8 mouse cellular contexts compared by ENCODE assay signal in genomic region chr8:127500206-127500605, GRCm38 (mm10).
A peak's percentile ranks its signal among the peaks of the same experiment; 100 is the strongest.
DNase-seq lines count a peak whose midpoint lies in the region; ATAC-seq lines count a peak whose summit lies in the region.

No protein-coding gene starts in this region.

- no peak overlapping the region; the same call in 1 of the 2 replicates for H3K27ac ChIP-seq in heart, embryonic 11.5 days (ENCODE audit: low read depth, low read length)
- H3K27ac ChIP-seq in hindbrain, embryonic 13.5 days, result peak overlapping the region; percentile 78
- H3K27ac ChIP-seq in midbrain, embryonic 11.5 days (ENCODE audit: low read depth, low read length), result peak overlapping the region; percentile 37

- no peaks in the 10 kb centered on the region for H3K27me3 ChIP-seq in heart, embryonic 11.5 days (ENCODE audit: control insufficient read depth, insufficient read depth, low read length)
- no peaks in the 10 kb centered on the region for H3K27me3 ChIP-seq in hindbrain, embryonic 13.5 days
- H3K27me3 ChIP-seq in midbrain, embryonic 11.5 days (ENCODE audit: control insufficient read depth, insufficient read depth, low read length), result no peaks in the 10 kb centered on the region

- DNase-seq in heart, adult 11 months, result no peak
- peak; percentile 42 for DNase-seq in ZHBTc4 (ENCODE audit: low read depth, low spot score)
- DNase-seq in midbrain, embryonic 11.5 days (ENCODE audit: low spot score, missing footprints), result peak; percentile 88
- DNase-seq in thymus, postnatal 36 days, result peak; percentile 40 to 51
- DNase-seq in left cerebral cortex, adult 8-10 months (ENCODE audit: low spot score in 2 of 2), result no peak
- no peak for DNase-seq in cerebellum, adult 18-20 months

- ATAC-seq in heart, embryonic 11.5 days (replicated peaks; ENCODE audit: insufficient number of reproducible peaks, low FRiP score, low TSS enrichment), result no peak
- no peak for ATAC-seq in hindbrain, embryonic 13.5 days (ENCODE audit: low FRiP score)
- peak; percentile 77 for ATAC-seq in midbrain, embryonic 11.5 days (ENCODE audit: low FRiP score)

- peaks cover 11% of the 10 kb centered on the region for H3K4me1 ChIP-seq in heart, embryonic 11.5 days (ENCODE audit: control insufficient read depth, insufficient read depth, low read length)
- peaks cover 32% of the 10 kb centered on the region for H3K4me1 ChIP-seq in hindbrain, embryonic 13.5 days (replicated peaks)
- H3K4me1 ChIP-seq in midbrain, embryonic 11.5 days (ENCODE audit: control insufficient read depth, insufficient read depth, low read length), result peaks cover 23% of the 10 kb centered on the region

- H3K4me2 ChIP-seq in heart, embryonic 11.5 days, result peak overlapping the region; percentile 22; the same call in 1 of the 2 replicates
- H3K4me2 ChIP-seq in hindbrain, embryonic 13.5 days, result peak overlapping the region; percentile 19
- H3K4me2 ChIP-seq in midbrain, embryonic 11.5 days, result peak overlapping the region; percentile 5; the same call in 1 of the 2 replicates

- no peak overlapping the region for H3K9ac ChIP-seq in heart, embryonic 11.5 days (ENCODE audit: low read depth, low read length)
- 0 out of 2 replicates have a peak overlapping the region, but pooled peaks have one; percentile 5 for H3K9ac ChIP-seq in hindbrain, embryonic 13.5 days
- H3K9ac ChIP-seq in midbrain, embryonic 11.5 days (ENCODE audit: low read length), result no peak overlapping the region

- 41% methylated on average over 7 of the region's 7 CpGs for WGBS in heart, embryonic 11.5 days (ENCODE audit: insufficient replicate concordance)
- WGBS in hindbrain, embryonic 13.5 days, result 4% methylated on average over 7 of the region's 7 CpGs
- WGBS in midbrain, embryonic 11.5 days, result 11% methylated on average over 7 of the region's 7 CpGs

- no peaks in the 10 kb centered on the region for H3K9me3 ChIP-seq in heart, embryonic 11.5 days (replicated peaks; ENCODE audit: control insufficient read depth, low read length)
- H3K9me3 ChIP-seq in hindbrain, embryonic 13.5 days, result no peaks in the 10 kb centered on the region
- no peaks in the 10 kb centered on the region for H3K9me3 ChIP-seq in midbrain, embryonic 11.5 days (ENCODE audit: control insufficient read depth, low read length)

- H3K36me3 ChIP-seq in heart, embryonic 11.5 days (ENCODE audit: control insufficient read depth, insufficient read depth, low read length), result no peaks in the 10 kb centered on the region
- H3K36me3 ChIP-seq in hindbrain, embryonic 13.5 days, result no peaks in the 10 kb centered on the region
- no peaks in the 10 kb centered on the region for H3K36me3 ChIP-seq in midbrain, embryonic 11.5 days (ENCODE audit: control insufficient read depth, insufficient read depth, low read length)

- no peak overlapping the region for H3K4me3 ChIP-seq in heart, embryonic 11.5 days (ENCODE audit: low read depth, low read length)
- H3K4me3 ChIP-seq in hindbrain, embryonic 13.5 days, result no peak overlapping the region
- no peak overlapping the region for H3K4me3 ChIP-seq in midbrain, embryonic 11.5 days (ENCODE audit: low read depth, low read length)

Comparison
In these comparisons a context has a peak if more than half of its experiments do, and no peak if none do; other contexts are left out.
1. DNase-seq: peak in ZHBTc4 (single experiment), midbrain, embryonic 11.5 days (single experiment) and thymus, postnatal 36 days (2 of 2); none in heart, adult 11 months (single experiment), left cerebral cortex, adult 8-10 months (0 of 2) and cerebellum, adult 18-20 months (0 of 2).
2. Peak in every context shown above with its lines, with median percentiles within 50 percentile points of each other: H3K4me2 ChIP-seq.